Mouse (Mus musculus) liver, adult (tissue): ENCODE measurements around the gene Klf16.
"Not testable (repeated sequence)": the region's sequence is repeated elsewhere in the genome, so short reads cannot be mapped to it uniquely, and the experiment has no call there.

Experiments
- GATA4 ChIP-seq: IDR thresholded peaks from 2 replicates; pipeline ENCODE4 v1.6.1; 2014; ENCODE audit warnings: mild to moderate bottlenecking, low read length; ENCODE audit not compliant: insufficient replicate concordance

Klf16 gene

GRCm38 (mm10) chr10:80611024-80611423, 33.9 kb upstream of the Klf16 start:
- no peak for TF ChIP-seq GATA4

- no peak for TF ChIP-seq GATA4
These were observed 33.1 kb upstream of the Klf16 start for GRCm38 (mm10) chr10:80610116-80610785.

GRCm38 (mm10) chr10:80609269-80609924, 32.3 kb upstream of the Klf16 start:
- no peak for TF ChIP-seq GATA4

GRCm38 (mm10) chr10:80608435-80608834, 31.3 kb upstream of the Klf16 start:
- TF ChIP-seq GATA4 = no peak

GRCm38 (mm10) chr10:80606737-80607350, 29.7 kb upstream of the Klf16 start:
- no peak for TF ChIP-seq GATA4

- no peak for TF ChIP-seq GATA4
These were observed 29.2 kb upstream of the Klf16 start for GRCm38 (mm10) chr10:80606306-80606705.

GRCm38 (mm10) chr10:80605721-80606120, 28.6 kb upstream of the Klf16 start, which contains the start of gene Gm49322:
Gm49322 (plus strand) TSS chr10:80606021.
- TF ChIP-seq GATA4 = not testable (repeated sequence)

GRCm38 (mm10) chr10:80604988-80605387, 27.9 kb upstream of the Klf16 start:
- no peak for TF ChIP-seq GATA4

GRCm38 (mm10) chr10:80604001-80604509, 26.9 kb upstream of the Klf16 start:
- TF ChIP-seq GATA4 = no peak

- no peak for TF ChIP-seq GATA4
These were observed 26.2 kb upstream of the Klf16 start for GRCm38 (mm10) chr10:80603364-80603763.

GRCm38 (mm10) chr10:80602698-80603325, 25.7 kb upstream of the Klf16 start, which contains the start of the genes Scamp4 and Adat3:
Scamp4 (plus strand) TSS chr10:80602872.
Adat3 (plus strand) TSS chr10:80602880.
- TF ChIP-seq GATA4 = peak; percentile 60; the same call in 1 of the 2 replicates

GRCm38 (mm10) chr10:80596318-80596717, 19.2 kb upstream of the Klf16 start:
- TF ChIP-seq GATA4 = no peak

- no peak; the same call in 1 of the 2 replicates for TF ChIP-seq GATA4
These were observed 13.0 kb upstream of the Klf16 start, which contains the start of gene Abhd17a for GRCm38 (mm10) chr10:80589879-80590854. Abhd17a (minus strand) TSS chr10:80590341.
